Mouse (Mus musculus): ENCODE measurements around the gene Otulin.

GRCm38 (mm10) chr15:27677801-27678200 is 47.3 kb upstream of the Otulin start:
- no peak for TF ChIP-seq CTCF (IDR thresholded peaks at IDR 0.05; ENCODE audit: extremely low read depth, insufficient read depth, insufficient read length, insufficient replicate concordance)
- TF ChIP-seq POLR2A (IDR thresholded peaks at IDR 0.05; ENCODE audit: low read depth, low read length) = no peak
